Mouse (Mus musculus): ENCODE results near the gene Sema4b. TPM values are rescaled to one million over a fixed set of nuclear protein-coding genes. Genes with fewer than 3 reads are reported as not detected.
A peak's percentile ranks its signal among the peaks of the same experiment; 100 is the strongest.

Gene Sema4b
- polyA plus RNA-seq, 1 experiment from 2014 or later, result 11.6 TPM

GRCm38 (mm10) chr7:80186021-80186420 is 620 bp upstream of the Sema4b start:
- peak overlapping the region; percentile 71 for H3K4me2 ChIP-seq (replicated peaks; ENCODE audit: low read depth, low read length)
- H3K27me3 ChIP-seq (replicated peaks; ENCODE audit: insufficient read depth, low read length), result no peaks in the 10 kb centered on the region
- H3K9ac ChIP-seq (replicated peaks; ENCODE audit: low read depth), result no peak overlapping the region; the same call in 1 of the 2 replicates
- 16% methylated on average over 8 of the region's 8 CpGs for WGBS
- H3K4me3 ChIP-seq (ENCODE audit: low read depth, low read length), result peak overlapping the region; percentile 49
- H3K27ac ChIP-seq (ENCODE audit: low read length), result no peak overlapping the region
- no peaks in the 10 kb centered on the region for H3K9me3 ChIP-seq (ENCODE audit: low read length)
- H3K36me3 ChIP-seq (ENCODE audit: insufficient read depth, low read length), result no peaks in the 10 kb centered on the region
- TF ChIP-seq EP300 (IDR thresholded peaks at IDR 0.05), result no peak
- no peak for TF ChIP-seq CTCF (IDR thresholded peaks at IDR 0.05)
- ATAC-seq, result no peak
- DNase-seq (ENCODE audit: low spot score), result no peak
- peaks cover 19% of the 10 kb centered on the region for H3K4me1 ChIP-seq (ENCODE audit: insufficient read depth, low read depth, low read length)

- no peak overlapping the region for H3K9ac ChIP-seq (replicated peaks; ENCODE audit: low read depth)
- peak overlapping the region; percentile 71 for H3K4me2 ChIP-seq (replicated peaks; ENCODE audit: low read depth, low read length)
- no peaks in the 10 kb centered on the region for H3K27me3 ChIP-seq (replicated peaks; ENCODE audit: insufficient read depth, low read length)
- no peaks in the 10 kb centered on the region for H3K9me3 ChIP-seq (ENCODE audit: low read length)
- no peaks in the 10 kb centered on the region for H3K36me3 ChIP-seq (ENCODE audit: insufficient read depth, low read length)
- 71% methylated on average over 12 of the region's 12 CpGs for WGBS
- no peak for TF ChIP-seq CTCF (IDR thresholded peaks at IDR 0.05)
- no peak for TF ChIP-seq EP300 (IDR thresholded peaks at IDR 0.05)
- no peak overlapping the region for H3K27ac ChIP-seq (ENCODE audit: low read length)
- DNase-seq (ENCODE audit: low spot score), result no peak
- H3K4me3 ChIP-seq (ENCODE audit: low read depth, low read length), result 0 out of 2 replicates have a peak overlapping the region, but pooled peaks have one; percentile 49
- ATAC-seq, result no peak
- H3K4me1 ChIP-seq (ENCODE audit: insufficient read depth, low read depth, low read length), result peaks cover 24% of the 10 kb centered on the region
Observed at GRCm38 (mm10) chr7:80187501-80187900, 860 bp downstream of the Sema4b start.

GRCm38 (mm10) chr7:80188579-80189125 is 2.0 kb downstream of the Sema4b start:
- Histone ChIP-seq H3K36me3 (ENCODE audit: insufficient read depth, low read length) (no peaks in the 10 kb centered on the region), H3K9ac (replicated peaks; ENCODE audit: low read depth) (no peak overlapping the region), H3K27ac (ENCODE audit: low read length) (no peak overlapping the region), H3K4me2 (replicated peaks; ENCODE audit: low read depth, low read length) (no peak overlapping the region), H3K4me1 (ENCODE audit: insufficient read depth, low read depth, low read length) (peaks cover 24% of the 10 kb centered on the region), H3K27me3 (replicated peaks; ENCODE audit: insufficient read depth, low read length) (no peaks in the 10 kb centered on the region), H3K9me3 (ENCODE audit: low read length) (no peaks in the 10 kb centered on the region), H3K4me3 (ENCODE audit: low read depth, low read length) (no peak overlapping the region)
- ATAC-seq (no peak), DNase-seq (ENCODE audit: low spot score) (no peak)
- TF ChIP-seq EP300 (IDR thresholded peaks at IDR 0.05), result no peak
- no peak for TF ChIP-seq CTCF (IDR thresholded peaks at IDR 0.05)
- WGBS, result 89% methylated on average over 2 of the region's 2 CpGs

- Histone ChIP-seq H3K9ac (replicated peaks; ENCODE audit: low read depth) (no peak overlapping the region), H3K4me1 (ENCODE audit: insufficient read depth, low read depth, low read length) (peaks cover 24% of the 10 kb centered on the region), H3K4me3 (ENCODE audit: low read depth, low read length) (no peak overlapping the region), H3K27ac (ENCODE audit: low read length) (no peak overlapping the region), H3K27me3 (replicated peaks; ENCODE audit: insufficient read depth, low read length) (no peaks in the 10 kb centered on the region), H3K36me3 (ENCODE audit: insufficient read depth, low read length) (no peaks in the 10 kb centered on the region), H3K9me3 (ENCODE audit: low read length) (no peaks in the 10 kb centered on the region), H3K4me2 (replicated peaks; ENCODE audit: low read depth, low read length) (no peak overlapping the region)
- DNase-seq (ENCODE audit: low spot score) (no peak), ATAC-seq (no peak)
- WGBS, result 46% methylated on average over 11 of the region's 11 CpGs
- TF ChIP-seq CTCF (IDR thresholded peaks at IDR 0.05), result no peak
- TF ChIP-seq EP300 (IDR thresholded peaks at IDR 0.05), result no peak
Observed at GRCm38 (mm10) chr7:80189147-80189933, 2.7 kb downstream of the Sema4b start.

- WGBS, result 35% methylated on average over 5 of the region's 5 CpGs
- ATAC-seq, result peak; percentile 72
- Histone ChIP-seq H3K4me3 (ENCODE audit: low read depth, low read length) (no peak overlapping the region), H3K9ac (replicated peaks; ENCODE audit: low read depth) (no peak overlapping the region), H3K4me2 (replicated peaks; ENCODE audit: low read depth, low read length) (no peak overlapping the region), H3K27me3 (replicated peaks; ENCODE audit: insufficient read depth, low read length) (no peaks in the 10 kb centered on the region), H3K27ac (ENCODE audit: low read length) (peak overlapping the region; percentile 58), H3K4me1 (ENCODE audit: insufficient read depth, low read depth, low read length) (peaks cover 18% of the 10 kb centered on the region), H3K9me3 (ENCODE audit: low read length) (no peaks in the 10 kb centered on the region), H3K36me3 (ENCODE audit: insufficient read depth, low read length) (no peaks in the 10 kb centered on the region)
- DNase-seq (ENCODE audit: low spot score), result peak; percentile 79
- 0 out of 2 replicates have a peak, but pooled peaks have one; percentile 9 for TF ChIP-seq CTCF (IDR thresholded peaks at IDR 0.05)
- TF ChIP-seq EP300 (IDR thresholded peaks at IDR 0.05), result no peak
Observed at GRCm38 (mm10) chr7:80191455-80191854, 4.8 kb downstream of the Sema4b start.

GRCm38 (mm10) chr7:80192226-80193061 is 5.8 kb downstream of the Sema4b start:
- peak overlapping the region; percentile 52 for H3K4me2 ChIP-seq (replicated peaks; ENCODE audit: low read depth, low read length)
- ATAC-seq, result peak; percentile 86
- peak overlapping the region; percentile 70 for H3K27ac ChIP-seq (ENCODE audit: low read length)
- no peaks in the 10 kb centered on the region for H3K9me3 ChIP-seq (ENCODE audit: low read length)
- H3K9ac ChIP-seq (replicated peaks; ENCODE audit: low read depth), result no peak overlapping the region
- peaks cover 12% of the 10 kb centered on the region; the same call in 1 of the 2 replicates for H3K4me1 ChIP-seq (ENCODE audit: insufficient read depth, low read depth, low read length)
- DNase-seq (ENCODE audit: low spot score), result peak; percentile 93
- TF ChIP-seq EP300 (IDR thresholded peaks at IDR 0.05) (no peak), CTCF (IDR thresholded peaks at IDR 0.05) (no peak)
- no peaks in the 10 kb centered on the region for H3K36me3 ChIP-seq (ENCODE audit: insufficient read depth, low read length)
- H3K4me3 ChIP-seq (ENCODE audit: low read depth, low read length), result peak overlapping the region; percentile 28
- 11% methylated on average over 16 of the region's 16 CpGs for WGBS
- H3K27me3 ChIP-seq (replicated peaks; ENCODE audit: insufficient read depth, low read length), result no peaks in the 10 kb centered on the region
